Mouse (Mus musculus): ENCODE results near the gene Ptprn2.

GRCm38 (mm10) chr12:116919691-116920526, 434.4 kb downstream of the Ptprn2 start:
- TF ChIP-seq POLR2A (IDR thresholded peaks at IDR 0.05; ENCODE audit: borderline replicate concordance, low read depth, low read length) (no peak), CTCF (IDR thresholded peaks at IDR 0.05; ENCODE audit: low read depth, low read length) (no peak)

Data from bone marrow macrophage, adult 2 months (primary cell).